Mouse (Mus musculus) midbrain, embryonic 11.5 days (tissue): ENCODE results near the gene Olfr937. TPM values are rescaled to one million over a fixed set of nuclear protein-coding genes. Genes with fewer than 3 reads are reported as not detected.

ENCODE experiments used
- ATAC-seq: fragments of 200-750 bp; cut with Nextera tagmentation; 2 replicates; pipeline ENCODE4 v1.8.0; 2017; ENCODE audit warnings: moderate TSS enrichment, moderate library complexity; ENCODE audit not compliant: low FRiP score
- DNase-seq: peaks from one replicate; pipeline ENCODE4 v3.0.0; 2015; ENCODE audit warnings: low spot score; ENCODE audit errors: missing footprints
- H3K27ac ChIP-seq: fragments of 300-500 bp; sonication (generic); 2 replicates; pipeline ENCODE4 v1.5.1; 2014; ENCODE audit warnings: low read depth, low read length
- H3K27me3 ChIP-seq: fragments of 300-500 bp; sonication (generic); 2 replicates; pipeline ENCODE4 v1.6.1; 2014; ENCODE audit warnings: mild to moderate bottlenecking, low read length, moderate library complexity, mixed read lengths; ENCODE audit not compliant: control insufficient read depth, insufficient read depth
- H3K36me3 ChIP-seq: fragments of 300-500 bp; sonication (generic); 2 replicates; pipeline ENCODE4 v1.6.1; 2014; ENCODE audit warnings: mild to moderate bottlenecking, low read length, moderate library complexity, mixed read lengths; ENCODE audit not compliant: control insufficient read depth, insufficient read depth
- H3K4me1 ChIP-seq: fragments of 300-500 bp; sonication (generic); 2 replicates; pipeline ENCODE4 v1.6.1; 2014; ENCODE audit warnings: low read length; ENCODE audit not compliant: control insufficient read depth, insufficient read depth
- H3K4me2 ChIP-seq: fragments of 300-500 bp; sonication (generic); 2 replicates; pipeline ENCODE4 v1.6.1; 2014; ENCODE audit warnings: mild to moderate bottlenecking, moderate library complexity
- H3K4me3 ChIP-seq: fragments of 300-500 bp; sonication (generic); 2 replicates; pipeline ENCODE4 v1.5.1; 2014; ENCODE audit warnings: low read depth, low read length
- H3K9ac ChIP-seq: fragments of 300-500 bp; sonication (generic); 2 replicates; pipeline ENCODE4 v1.6.1; 2014; ENCODE audit warnings: low read length
- H3K9me3 ChIP-seq: fragments of 300-500 bp; sonication (generic); 2 replicates; pipeline ENCODE4 v1.6.1; 2016; ENCODE audit warnings: low read length; ENCODE audit not compliant: control insufficient read depth
- WGBS: fragments of 180-500 bp; shearing (Covaris S2); extraction: QIAGEN DNeasy Blood & Tissue Kit; methylation state at CpG from one replicate; pipeline ENCODE4 v1.1.7; 2014; 5-methylcytosine and 5-hydroxymethylcytosine counted together
- microRNA-seq: library from miRNA; unstranded; fragments of <30 nt; microRNA quantifications from one replicate; pipeline ENCODE4, GENCODE M21; 2017
- polyA plus RNA-seq: library from polyadenylated mRNA; unstranded; fragments of >200 nt; fragmentation: Nextera tagmentation; extraction: Ambion mirVana; gene quantifications from 2 replicates; pipeline ENCODE4 v1.2.1, GENCODE M21; 2014

The Olfr937 gene
- not detected in 2 replicates for polyA plus RNA-seq

DNA sequence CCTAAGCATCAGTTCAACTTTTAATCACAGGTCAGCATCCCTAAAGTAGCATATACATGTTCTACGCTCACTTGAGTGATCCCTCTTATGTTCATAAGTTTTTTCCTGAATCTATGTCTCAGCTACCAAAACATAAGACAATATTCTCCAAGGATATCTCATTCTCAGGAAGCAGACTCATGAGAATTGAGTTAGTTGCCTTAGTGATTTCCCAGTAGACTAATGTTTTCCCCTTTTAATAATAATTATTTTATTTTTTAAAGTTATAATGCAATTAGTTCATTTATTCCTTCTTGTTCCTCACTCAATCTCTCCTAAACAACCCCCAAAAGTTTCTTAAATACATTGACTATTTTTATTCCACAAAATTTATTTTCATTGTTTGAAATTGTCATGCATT, at the start of gene Olfr937:
Olfr937 (minus strand) TSS at position 101 of the 400 bp plus-strand sequence.
- Histone ChIP-seq H3K27me3 (no peaks in the 10 kb centered on the region), H3K9ac (no peak within 1 kb of the TSS)
- WGBS, result 79% methylated on average over 1 of the region's 1 CpGs

DNA sequence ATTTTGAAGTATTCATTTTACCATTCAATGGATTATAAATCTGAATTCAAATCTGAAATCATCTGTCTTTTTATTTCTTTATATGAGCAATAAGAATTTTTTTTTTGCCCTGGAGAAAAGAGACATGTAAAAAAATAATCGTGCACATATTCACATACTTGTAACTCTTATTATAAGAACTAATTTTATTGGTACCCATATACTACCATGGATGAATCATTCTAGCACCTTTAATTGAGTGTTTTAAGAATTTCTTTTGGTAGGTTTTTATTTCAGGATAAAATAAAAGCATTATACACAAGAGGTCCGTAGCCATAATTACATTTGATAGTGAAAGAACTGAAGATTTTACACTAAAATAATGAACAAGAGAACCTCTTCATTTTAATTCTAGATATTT, 14.0 kb upstream of the Olfr937 start, which contains the start of gene Olfr938:
Olfr938 (minus strand) TSS at position 101 of the 400 bp plus-strand sequence.
- Histone ChIP-seq H3K4me1 (no peaks in the 10 kb centered on the region), H3K9ac (no peak within 1 kb of the TSS), H3K9me3 (no peaks in the 10 kb centered on the region), H3K27ac (no peak within 1 kb of the TSS), H3K27me3 (no peaks in the 10 kb centered on the region), H3K4me2 (no peak within 1 kb of the TSS), H3K36me3 (no peaks in the 10 kb centered on the region), H3K4me3 (no peak within 1 kb of the TSS)
- DNase-seq, result no peak
- WGBS, result 89% methylated on average over 2 of the region's 2 CpGs
- no peak for ATAC-seq

More for the DNA sequence above, at the start of gene Olfr937:
- Histone ChIP-seq H3K9me3 (no peaks in the 10 kb centered on the region), H3K4me2 (no peak within 1 kb of the TSS), H3K4me3 (no peak within 1 kb of the TSS), H3K27ac (no peak within 1 kb of the TSS), H3K4me1 (no peaks in the 10 kb centered on the region), H3K36me3 (no peaks in the 10 kb centered on the region)
- no peak for DNase-seq
- no peak for ATAC-seq

DNA sequence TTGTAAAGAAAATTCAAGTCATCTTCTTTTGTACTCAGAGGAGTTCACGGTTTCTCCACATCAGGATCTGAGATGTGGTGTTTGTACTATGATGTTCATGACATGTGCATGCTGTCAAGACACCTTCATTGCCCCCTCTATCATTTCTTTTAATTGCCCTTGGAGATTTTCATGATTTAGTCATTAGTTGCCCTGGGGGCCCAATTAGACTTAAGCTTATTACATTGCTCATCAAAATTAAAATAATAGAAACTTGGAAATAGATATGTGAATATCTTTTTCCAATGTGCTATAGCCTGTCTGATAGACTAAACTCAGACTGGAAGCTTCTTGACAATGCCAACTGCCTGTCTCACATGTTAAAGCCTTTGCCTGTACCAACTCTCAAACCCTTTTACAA, 41.5 kb downstream of the Olfr937 start, which contains the start of gene Olfr146:
Olfr146 (minus strand) TSS at position 101 of the 400 bp plus-strand sequence.
- Histone ChIP-seq H3K4me2 (no peak within 1 kb of the TSS), H3K27me3 (no peaks in the 10 kb centered on the region), H3K27ac (no peak within 1 kb of the TSS), H3K36me3 (no peaks in the 10 kb centered on the region), H3K4me1 (no peaks in the 10 kb centered on the region), H3K9ac (no peak within 1 kb of the TSS), H3K4me3 (no peak within 1 kb of the TSS), H3K9me3 (no peaks in the 10 kb centered on the region)
- WGBS, result 76% methylated on average over 1 of the region's 1 CpGs
- ATAC-seq (no peak), DNase-seq (no peak)

Small RNA genes within 50 kb of the gene (microRNA-seq; reads per million reads assigned to microRNA genes)
- gene Gm25032 (not detected), gene Gm25529 (not detected)

Other genes with a start within 250 kb of the Olfr937 start
- gene Olfr923, start 238.4 kb downstream of the Olfr937 start, polyA plus RNA-seq, result not detected in 2 replicates
- gene Olfr924, start 220.5 kb downstream of the Olfr937 start, polyA plus RNA-seq, result not detected in 2 replicates
- not detected in 2 replicates for gene Olfr26, start 209.9 kb downstream of the Olfr937 start, polyA plus RNA-seq
- not detected in 2 replicates for gene Olfr926, start 187.8 kb downstream of the Olfr937 start, polyA plus RNA-seq
- not detected in 2 replicates for gene Olfr930, start 135.1 kb downstream of the Olfr937 start, polyA plus RNA-seq
- not detected in 2 replicates for gene Olfr933, start 92.6 kb downstream of the Olfr937 start, polyA plus RNA-seq
- gene Olfr934, start 76.6 kb downstream of the Olfr937 start, polyA plus RNA-seq, result not detected in 2 replicates
- not detected in 2 replicates for gene Olfr935, start 65.3 kb downstream of the Olfr937 start, polyA plus RNA-seq
- not detected in 2 replicates for gene Olfr146, start 41.6 kb downstream of the Olfr937 start, polyA plus RNA-seq
- gene Olfr938, start 13.9 kb upstream of the Olfr937 start, polyA plus RNA-seq, result not detected in 2 replicates
- not detected in 2 replicates for gene Olfr27, start 63.2 kb upstream of the Olfr937 start, polyA plus RNA-seq
- gene Olfr943, start 101.4 kb upstream of the Olfr937 start, polyA plus RNA-seq, result not detected in 2 replicates
- not detected in 2 replicates for gene Olfr944, start 137.0 kb upstream of the Olfr937 start, polyA plus RNA-seq
- gene Olfr1537, start 185.0 kb upstream of the Olfr937 start, polyA plus RNA-seq, result not detected in 2 replicates
- not detected in 2 replicates for gene Olfr945, start 211.9 kb upstream of the Olfr937 start, polyA plus RNA-seq